Mouse (Mus musculus) yolk sac, embryonic 10.5 days (tissue): ENCODE measurements around the gene Wipi1.

ENCODE experiments used
- DNase-seq: peaks from one replicate; pipeline ENCODE4 v3.0.0-alpha.2; 2017; ENCODE audit warnings: low spot score

Wipi1 gene

DNA sequence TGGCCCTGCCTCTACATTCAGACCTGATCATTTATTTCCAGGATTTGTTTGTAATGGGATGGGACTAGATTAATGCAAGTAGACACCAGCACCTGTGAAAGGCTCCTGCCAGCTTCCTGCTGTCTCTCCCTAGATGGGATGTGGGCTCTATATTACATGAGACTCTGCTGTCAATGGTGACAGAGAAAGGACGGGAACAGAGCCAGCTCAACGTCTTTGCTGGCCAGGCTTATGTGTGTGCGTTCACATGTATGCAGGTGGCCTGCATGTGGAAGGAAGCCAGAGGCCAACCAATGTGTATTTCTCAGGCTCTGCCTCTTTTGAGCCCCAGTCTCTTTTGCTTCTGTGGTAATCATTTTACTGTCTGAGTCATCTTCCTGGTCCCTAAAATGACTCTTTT is 33.2 kb downstream of the Wipi1 start:
- no peak for DNase-seq

- DNase-seq = no peak
Measured at GRCm38 (mm10) chr11:109575832-109576231, 35.9 kb downstream of the Wipi1 start.

- no peak for DNase-seq
Measured at GRCm38 (mm10) chr11:109574604-109575003, 37.2 kb downstream of the Wipi1 start.

DNA sequence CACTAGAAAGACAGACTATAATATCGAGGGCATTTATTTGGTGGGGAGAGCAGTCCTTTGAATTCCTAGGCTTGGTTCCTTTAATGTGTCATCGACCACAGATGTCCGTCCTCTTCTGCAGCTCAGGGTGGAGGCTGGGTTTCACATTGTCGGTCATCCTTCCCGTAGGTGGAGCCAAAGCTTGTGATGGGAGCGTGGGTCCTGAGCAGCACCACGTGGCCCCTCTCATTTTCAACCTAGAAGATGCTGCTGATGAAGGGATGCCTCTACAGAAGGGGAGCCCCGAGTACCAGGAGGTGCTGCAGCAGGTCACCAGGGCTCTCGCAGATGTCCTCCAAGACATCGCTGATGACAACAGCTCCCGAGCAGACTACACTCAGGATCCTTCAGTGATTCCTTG is 39.7 kb downstream of the Wipi1 start:
- no peak for DNase-seq

DNA sequence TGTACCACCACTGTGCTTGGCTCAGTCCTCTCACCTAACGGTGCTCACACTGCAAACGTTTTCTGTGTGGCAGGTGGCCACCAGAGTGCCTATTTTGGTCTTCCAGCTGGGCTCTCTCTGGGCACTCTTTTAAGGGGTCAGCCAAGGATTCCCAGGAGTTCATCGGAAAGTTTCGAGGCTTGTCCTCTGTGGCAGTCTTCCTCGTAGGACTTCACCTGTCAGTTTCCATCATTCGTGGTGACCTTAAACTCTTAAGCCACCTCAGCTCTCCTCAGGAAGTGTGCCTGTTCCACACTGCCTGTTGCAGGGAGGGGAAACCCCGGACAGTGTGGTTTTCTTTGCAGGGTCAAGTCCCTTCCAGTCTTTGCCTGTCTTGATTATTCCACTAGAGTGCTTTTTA is 42.0 kb downstream of the Wipi1 start:
- DNase-seq = no peak

DNA sequence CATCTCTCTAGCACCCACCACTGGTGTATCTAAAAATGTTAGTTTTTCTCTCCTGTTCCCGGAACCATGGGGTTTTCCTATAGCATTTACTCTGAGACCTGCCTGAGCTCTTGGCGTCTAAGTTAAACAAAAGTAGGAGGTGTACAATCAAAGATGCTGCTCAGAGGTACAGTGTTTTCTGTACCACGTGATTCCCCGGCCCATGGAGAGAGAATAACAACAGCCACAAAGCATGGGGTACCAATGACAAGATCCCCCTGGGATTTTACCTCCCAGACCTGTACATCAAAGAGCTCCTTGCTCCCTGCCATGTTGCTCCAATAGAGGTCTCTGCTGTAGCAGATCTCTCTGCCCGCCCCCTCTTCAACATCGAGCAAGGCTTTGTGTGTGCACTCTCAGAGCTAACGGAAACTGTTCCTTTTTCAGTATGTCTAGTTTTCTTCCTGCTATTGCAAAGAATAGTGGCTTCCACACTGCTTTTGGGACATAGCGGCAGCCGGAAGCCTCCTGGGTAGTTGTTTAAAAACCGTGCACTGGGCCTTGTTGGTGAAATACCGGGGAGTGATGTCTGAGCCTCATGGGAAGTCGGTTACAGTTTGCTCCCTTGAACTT is 42.7 kb downstream of the Wipi1 start:
- no peak for DNase-seq

DNA sequence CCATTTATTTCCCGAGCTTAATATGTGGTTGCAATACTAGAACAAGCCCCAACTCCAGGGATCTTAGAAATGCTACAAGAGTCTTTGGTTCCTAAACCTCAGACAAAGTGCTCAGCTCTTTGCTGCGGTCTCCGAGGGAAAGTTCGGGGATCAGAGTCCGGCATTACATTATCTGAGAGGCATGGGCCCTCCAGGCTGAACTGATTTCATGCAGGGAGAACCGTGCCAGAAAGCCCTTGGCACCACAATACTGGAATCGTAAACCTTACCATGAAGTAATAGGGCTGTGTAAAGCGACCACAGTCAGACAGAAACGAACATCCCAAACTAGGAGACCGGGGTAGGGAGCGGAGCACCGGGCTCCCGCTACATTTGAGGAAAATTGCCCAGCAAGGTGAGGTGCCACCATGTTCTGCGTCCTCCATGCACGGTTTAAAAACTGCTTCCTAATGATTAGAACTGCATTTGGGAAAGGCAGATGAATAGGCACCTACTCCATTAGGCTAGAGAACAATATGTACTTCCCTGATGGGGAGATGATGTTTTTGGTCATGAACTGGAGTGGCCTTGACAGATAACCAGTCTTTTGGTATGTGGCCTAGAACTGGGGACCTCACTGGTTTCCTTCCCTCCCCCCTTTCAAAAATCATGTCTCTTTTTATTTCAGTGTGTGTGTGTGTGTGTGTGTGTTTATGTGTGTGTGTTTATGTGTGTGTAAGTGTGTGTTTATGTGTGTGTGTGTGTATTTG is 47.1 kb downstream of the Wipi1 start:
- DNase-seq = no peak

DNA sequence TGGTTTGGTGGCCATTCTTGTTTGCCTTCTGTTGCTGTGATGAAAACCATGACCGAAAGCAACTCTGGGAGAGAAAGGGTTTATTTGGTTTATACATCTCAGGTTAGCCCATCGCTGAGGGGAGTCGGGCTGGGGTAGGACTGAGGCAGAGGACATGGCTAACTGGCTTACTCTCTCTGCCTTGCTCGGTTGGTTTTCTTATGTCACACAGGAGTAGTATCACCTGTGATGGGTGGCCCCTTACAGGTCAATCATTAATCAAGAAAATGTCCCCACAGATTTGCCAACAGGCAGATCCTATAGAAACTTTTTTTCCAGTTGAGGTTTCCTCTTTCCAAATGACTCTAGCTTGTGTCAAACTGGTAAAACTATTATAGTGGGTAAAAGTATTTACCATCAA is 48.1 kb downstream of the Wipi1 start:
- DNase-seq = no peak

GRCm38 (mm10) chr11:109561445-109561844 is 50.3 kb downstream of the Wipi1 start:
- DNase-seq = no peak

GRCm38 (mm10) chr11:109560793-109561257 is 50.9 kb downstream of the Wipi1 start:
- peak; percentile 43 for DNase-seq

DNA sequence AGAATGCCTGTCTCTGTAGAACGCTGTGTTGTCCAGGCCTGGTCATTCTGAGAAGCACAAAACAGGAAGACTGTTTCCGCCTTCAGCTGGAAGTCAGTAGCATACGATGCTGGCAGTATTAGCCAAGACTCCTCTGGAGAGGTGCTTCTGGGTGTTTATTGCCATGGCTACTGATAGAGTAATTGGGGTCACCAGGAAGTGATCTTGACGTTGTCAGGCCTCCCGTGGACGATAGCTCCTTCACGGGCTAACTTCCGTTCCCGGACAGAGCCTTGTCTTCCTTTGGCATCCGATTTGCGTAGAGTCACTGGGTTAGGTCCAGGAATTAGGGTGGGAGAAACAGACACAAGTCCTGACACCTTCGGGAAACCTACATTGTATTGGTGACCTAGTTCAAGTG is 52.5 kb downstream of the Wipi1 start:
- no peak for DNase-seq

DNA sequence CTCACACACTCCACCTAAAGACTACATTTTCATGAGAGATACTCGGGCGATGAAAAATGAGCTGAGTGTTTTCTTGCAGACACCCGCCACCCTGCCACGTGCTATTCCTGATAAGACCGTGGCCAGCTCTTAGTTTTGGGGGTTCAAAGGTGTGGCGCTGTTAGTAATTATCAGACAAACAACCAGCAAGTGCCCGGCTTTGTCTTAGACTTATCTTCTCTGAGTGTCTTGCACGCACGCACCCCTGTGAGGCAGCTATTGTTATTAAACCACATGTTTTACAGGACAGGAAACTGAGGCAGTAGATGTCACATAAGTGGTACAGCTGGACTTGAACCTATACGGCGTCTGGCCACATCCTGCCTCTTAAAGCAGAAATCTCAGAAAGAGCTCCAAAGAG is 54.3 kb downstream of the Wipi1 start:
- DNase-seq = no peak

- no peak for DNase-seq
Measured at GRCm38 (mm10) chr11:109556130-109556529, 55.6 kb downstream of the Wipi1 start.

GRCm38 (mm10) chr11:109554443-109554842 is 57.3 kb downstream of the Wipi1 start:
- DNase-seq = no peak

DNA sequence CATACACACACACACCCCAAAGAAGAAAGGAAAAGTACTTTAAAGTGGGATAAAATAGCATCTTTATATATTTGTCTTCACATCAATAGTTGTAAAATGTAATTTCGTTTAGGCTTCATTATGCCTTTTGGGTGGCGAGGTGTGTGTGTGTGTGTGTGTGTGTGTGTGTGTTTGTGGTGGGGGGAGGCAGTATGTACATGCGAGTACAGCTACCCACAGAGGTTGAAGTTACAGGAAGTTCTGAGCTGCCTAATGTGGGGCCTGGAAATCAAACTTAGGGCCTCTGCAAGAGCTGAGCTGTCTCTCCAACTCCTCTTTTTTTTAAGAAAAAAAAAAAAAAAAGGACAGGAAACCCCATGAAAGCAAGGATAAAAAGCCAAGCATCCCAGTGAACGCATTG is 57.8 kb downstream of the Wipi1 start:
- no peak for DNase-seq

DNA sequence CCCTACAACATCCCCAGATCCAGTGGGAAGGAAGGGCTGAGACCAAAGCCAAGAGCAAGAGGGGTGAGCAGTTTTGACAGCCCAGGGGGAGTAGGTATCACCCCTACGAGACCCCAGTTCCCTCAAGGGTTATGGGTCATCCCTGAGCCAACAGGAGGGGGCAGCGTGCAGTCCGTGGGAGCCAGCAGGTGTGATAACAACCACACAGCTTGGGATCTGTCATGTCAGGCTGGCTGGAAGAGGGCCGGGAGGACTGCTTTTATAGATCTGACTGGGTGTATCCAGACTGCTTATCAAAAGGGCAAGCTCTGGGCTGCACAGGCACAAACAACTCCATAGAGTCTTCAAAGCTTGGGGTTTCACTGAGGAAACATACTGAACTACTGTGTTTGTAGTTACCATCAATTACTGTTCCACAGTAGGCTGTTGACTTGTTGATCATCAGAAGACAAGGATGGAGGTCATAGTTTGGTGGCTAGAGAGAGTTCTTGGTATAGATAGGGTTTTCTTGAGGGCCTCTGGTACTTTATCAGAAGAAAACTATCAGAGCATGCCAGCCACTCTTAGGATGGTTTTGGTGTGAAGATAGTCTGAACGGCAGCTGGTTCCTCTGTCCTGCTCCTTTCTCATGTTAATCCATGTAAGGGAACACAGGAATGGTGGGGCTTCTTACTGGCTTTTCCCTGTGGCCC is 62.0 kb downstream of the Wipi1 start:
- DNase-seq = no peak

DNA sequence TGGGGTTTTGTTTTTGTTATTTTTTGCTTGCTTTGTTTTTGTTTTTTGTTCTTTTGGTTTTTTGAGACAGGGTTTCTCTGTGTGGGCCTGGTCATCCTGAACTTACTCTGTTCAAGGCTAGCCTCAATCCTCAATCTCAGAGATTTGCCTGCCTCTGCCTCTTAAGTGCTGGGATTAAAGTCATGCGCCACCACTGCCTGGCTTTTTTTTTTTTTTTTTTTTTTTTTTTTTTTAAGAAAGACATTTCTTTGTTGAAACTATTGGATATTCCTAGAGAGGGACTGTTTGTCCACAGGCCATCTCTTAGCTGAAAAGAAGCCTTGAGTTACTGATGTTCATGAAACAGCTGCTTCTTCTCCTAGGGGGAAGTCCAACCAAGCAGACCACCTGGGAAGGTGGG is 64.1 kb downstream of the Wipi1 start:
- no peak for DNase-seq

DNA sequence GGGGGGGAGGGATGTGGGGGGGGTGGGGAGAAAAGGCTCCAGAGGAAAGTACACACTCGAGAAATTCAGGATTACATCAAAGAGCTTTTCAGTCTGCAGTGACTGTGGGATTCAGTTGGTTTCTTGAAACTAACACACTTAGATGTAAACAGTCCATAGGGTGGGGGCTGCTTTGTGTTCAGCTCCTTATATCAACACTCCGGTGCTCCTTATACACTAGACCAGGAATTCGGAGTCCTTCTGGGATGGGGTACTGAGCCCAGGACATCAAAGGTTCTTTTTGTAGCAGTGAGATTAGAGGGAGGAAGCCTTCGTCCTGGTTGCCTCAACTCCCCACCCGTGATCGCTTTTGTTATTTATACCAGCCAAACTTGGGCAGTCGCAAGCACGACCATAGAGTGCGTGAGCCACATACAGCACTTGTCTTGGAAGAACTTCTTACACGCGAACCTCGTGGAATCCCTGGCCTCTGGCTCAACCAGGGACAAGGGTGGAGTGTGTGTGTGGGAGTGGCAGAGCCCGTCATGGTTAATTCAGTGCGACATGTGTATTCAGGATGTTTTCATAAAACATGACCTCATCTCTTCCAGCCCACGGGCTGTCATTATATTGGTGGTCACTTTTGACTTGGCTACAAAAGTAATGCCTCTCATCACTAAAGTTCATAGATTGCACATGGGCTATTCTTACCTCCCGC is 65.3 kb downstream of the Wipi1 start:
- DNase-seq = no peak

GRCm38 (mm10) chr11:109545700-109546143 is 66.0 kb downstream of the Wipi1 start:
- DNase-seq = peak; percentile 58

DNA sequence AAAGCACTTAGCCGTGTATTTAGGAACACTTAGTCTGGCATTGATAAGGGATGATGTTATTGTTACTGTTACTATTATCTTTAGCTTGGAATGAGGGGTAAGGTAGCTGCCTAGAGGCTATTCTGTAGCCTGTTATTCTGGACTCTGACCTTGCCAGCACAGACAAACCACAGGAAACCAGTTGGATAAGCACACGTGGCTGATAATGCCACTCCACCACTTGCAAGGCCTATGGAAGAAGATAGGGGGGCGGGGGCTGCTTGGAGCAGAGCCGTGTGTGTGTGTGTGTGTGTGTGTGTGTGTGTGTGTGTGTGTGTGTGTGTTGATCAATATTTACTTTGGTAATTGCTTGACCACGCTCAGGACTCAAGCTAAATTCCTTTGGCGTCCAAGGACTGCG is 66.5 kb downstream of the Wipi1 start:
- peak; percentile 61 for DNase-seq

DNA sequence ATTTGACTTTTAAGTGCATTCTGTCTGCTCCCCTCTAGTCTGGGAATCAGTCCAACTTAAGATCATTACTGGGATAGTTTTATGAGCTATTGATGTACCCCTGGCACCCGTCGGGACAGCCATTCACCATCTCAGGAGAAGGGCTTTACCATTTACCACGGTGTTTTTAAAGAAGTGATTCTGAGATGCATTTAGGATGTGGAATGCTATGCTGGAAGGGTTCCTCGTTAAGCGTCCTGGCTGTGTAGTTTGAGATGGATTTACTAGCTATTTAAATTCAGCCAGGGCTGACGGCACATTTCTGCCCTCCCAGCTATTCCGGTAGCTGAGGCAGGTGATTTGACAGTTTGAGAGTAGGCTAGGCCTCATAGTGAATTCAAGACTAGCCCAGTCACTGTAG is 67.3 kb downstream of the Wipi1 start:
- no peak for DNase-seq

DNA sequence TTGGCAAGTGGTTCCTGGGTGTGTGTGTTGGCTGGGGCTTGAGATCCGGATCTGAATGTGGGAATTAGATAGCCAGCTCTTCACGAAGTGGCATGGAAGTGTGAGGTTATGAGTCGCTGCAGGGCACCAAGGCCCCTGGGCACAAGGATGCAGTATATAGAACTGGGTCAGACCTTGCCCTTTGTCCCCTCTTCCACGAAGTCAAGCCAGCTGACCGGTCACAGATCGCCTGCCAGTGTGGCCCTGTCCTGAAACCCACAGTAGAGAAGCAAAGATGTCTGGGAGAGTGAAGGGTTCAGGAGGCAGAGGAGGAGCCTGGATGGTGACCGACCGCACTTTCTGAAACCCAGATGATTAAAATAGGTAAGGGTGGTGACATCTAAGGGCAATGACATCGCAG is 68.3 kb downstream of the Wipi1 start:
- DNase-seq = no peak

- DNase-seq = no peak
Measured at GRCm38 (mm10) chr11:109539290-109539689, 72.5 kb downstream of the Wipi1 start.
